Mouse (Mus musculus) embryonic stem cell, embryonic (primary cell): ENCODE measurements around the gene Mast4.

Source experiments
- CTCF ChIA-PET, 4 experiments: fragments of 300-600 bp in 2 of 4; fragments of 350-600 bp in 2 of 4; sonication (Branson Sonifier 250); formaldehyde crosslinking; loops; one replicate each; lab custom pipeline; 2022; ENCODE audit warnings: inconsistent platforms in 2 of 4; lab: Charles Lee
- POLR2A ChIA-PET, 4 experiments: fragments of 300-600 bp in 2 of 4; fragments of 350-600 bp in 2 of 4; sonication (Branson Sonifier 250); formaldehyde crosslinking; loops; one replicate each; lab custom pipeline; 2022; ENCODE audit warnings: antibody characterized with exemption in 4 of 4, inconsistent platforms in 1 of 4; lab: Charles Lee

Mast4 gene

DNA sequence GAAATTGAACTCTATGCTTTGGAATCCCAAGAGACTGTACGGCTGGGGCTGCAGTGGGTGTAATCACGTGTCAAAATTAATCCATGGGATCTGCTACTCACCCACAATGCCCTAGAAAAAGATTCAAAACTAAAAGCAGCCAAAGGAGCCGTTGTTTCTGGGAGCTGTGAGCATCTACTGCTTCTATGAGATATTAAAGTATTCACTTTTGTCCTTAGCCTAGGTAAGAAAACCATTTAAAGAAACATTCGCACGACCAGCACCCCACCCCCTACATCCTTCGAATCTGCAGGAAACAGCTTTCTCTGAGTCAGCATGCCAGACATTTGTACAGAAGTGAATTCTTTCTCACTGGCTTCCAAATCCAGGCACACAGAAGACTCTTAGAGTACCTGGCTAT lies 122.3 kb downstream of the Mast4 start:
- ChIA-PET CTCF (no interaction called here), POLR2A (interaction anchor here in 1 of 4 experiments (1.1 kb wide), 1 partner anchor 13 kb away, joined by 4 read pairs; no protein-coding TSS in a partner anchor)

DNA sequence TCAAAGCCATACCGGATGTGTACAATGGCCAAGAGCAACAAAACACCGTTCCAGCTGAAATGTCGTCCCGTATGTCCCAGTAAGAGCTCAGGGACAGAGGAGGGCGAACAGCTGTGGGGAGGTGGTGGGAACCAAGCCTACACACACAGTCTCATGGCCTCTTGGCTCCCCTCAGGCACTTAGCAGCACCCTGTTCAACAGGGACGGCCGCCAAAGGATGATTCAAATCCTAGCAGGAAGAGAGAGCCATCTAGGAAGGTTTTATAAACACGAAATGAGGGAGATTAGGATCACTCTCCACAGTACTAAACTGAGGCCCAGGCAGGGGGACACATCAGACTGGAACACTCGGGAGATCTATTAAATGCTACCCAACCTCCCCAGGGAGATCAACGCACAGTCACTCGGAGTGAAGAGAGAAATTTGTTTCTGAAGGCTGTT lies 122.8 kb downstream of the Mast4 start:
- POLR2A ChIA-PET: interaction anchor here in 1 of 4 experiments (1.1 kb wide), 1 partner anchor 12 kb away, joined by 4 read pairs; no protein-coding TSS in a partner anchor

DNA sequence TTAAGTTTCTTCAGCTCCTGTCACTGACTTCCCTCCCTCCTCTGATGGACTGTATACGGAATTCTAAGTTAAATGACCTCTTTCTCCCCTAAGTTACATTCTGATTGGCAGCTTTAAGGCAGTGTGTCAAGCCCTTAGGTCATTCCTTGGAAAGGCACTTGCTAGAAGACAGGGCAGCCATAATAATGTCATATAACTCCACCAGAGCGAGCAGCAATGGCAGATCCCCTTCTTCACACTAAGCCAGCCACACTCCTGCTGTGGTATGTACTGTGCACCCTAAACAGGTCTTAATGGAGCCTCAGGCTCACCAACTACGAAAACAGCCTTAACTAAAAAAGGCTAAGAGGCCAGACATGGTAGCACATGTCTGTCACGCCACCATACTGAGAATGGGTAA lies 123.6 kb downstream of the Mast4 start:
- CTCF ChIA-PET: no interaction called here
- POLR2A ChIA-PET: no interaction called here

More for the DNA sequence above, 122.8 kb downstream of the Mast4 start:
- CTCF ChIA-PET: no interaction called here

DNA sequence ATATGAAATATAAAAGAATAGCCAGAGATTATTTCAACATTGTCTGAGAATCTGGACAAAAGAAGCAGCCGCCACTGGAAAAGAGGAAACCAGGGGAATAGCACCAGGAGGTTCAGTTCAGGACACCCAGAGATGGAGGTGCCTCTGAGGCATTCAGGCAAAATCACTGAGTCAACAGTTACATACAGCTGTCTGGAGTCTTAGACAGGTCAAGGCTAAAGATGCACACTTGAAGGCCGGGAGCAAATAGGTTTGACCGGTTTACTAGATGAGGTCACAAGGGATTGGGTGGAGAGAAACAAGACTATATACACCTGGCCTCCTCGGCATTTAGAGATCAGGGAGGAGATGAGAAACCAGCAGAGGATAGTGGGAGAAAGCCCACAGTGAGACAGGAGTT lies 127.1 kb downstream of the Mast4 start:
- ChIA-PET CTCF (no interaction called here), POLR2A (no interaction called here)

DNA sequence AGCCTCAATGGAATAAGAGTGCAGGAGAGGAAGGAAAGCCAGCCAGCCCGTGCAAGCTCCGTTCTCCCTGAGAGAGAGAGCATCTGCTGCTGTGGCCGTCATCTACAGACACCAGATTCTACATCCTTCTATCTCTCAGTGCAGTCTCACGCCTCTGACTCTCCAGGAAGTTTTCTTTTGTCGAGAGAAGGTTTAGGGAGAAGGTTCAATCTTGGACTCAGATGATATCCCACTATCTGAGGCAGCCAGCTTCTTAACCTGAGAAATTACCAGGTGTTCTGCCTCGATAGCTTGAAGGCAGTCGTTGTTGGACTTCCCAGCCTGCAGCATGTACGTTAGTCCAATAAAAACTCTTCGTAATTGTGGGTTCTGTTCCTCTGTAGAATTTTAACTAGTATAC lies 127.7 kb downstream of the Mast4 start:
- POLR2A ChIA-PET: no interaction called here
- CTCF ChIA-PET: no interaction called here

DNA sequence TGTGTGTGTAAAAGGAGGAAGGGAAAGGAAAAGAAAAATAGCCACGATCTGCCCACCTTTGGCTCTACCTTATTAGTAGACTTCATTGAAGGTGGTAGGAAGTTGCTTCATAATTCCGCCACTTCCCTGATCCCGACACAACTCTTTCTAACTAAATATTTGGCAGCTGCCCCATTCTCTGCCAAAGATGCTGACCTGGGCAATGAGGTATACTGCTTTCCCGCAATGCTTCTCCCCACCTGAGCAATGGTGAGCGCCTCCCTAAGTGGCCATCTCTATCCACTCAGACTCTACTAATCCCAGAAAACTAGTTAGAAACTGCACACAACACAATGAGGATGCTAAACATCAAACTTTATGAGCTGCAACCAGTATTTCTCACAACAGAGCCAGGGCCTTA lies 129.1 kb downstream of the Mast4 start:
- CTCF ChIA-PET: no interaction called here
- POLR2A ChIA-PET: interaction anchor here in 1 of 4 experiments (1.3 kb wide), 1 partner anchor 12 kb away, joined by 3 read pairs; no protein-coding TSS in a partner anchor

DNA sequence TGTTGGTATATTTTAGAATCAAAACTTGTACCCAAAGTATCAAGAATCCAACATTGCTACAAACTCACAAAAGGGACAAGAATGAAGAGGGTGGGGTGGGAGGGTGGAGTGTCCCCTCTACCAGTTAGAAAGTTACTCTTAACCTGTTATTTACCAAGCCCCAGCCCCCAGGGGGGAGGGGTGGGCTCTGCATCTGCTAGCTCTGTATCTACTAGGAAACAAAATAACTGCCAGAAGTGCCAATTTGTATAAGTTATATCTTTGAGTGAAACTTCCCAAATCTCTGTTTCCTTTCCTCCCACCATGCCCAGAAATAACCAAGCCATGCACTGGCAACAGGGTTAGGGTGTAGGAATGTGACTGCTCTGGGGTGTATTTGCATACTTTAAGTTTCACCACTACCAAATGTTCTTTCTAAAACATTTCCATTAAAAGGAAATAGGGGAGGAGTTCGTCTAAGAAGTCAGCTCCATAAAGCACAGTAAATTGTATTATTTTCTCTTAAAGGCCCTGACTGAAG lies 130.9 kb downstream of the Mast4 start:
- ChIA-PET CTCF (no interaction called here), POLR2A (no interaction called here)

DNA sequence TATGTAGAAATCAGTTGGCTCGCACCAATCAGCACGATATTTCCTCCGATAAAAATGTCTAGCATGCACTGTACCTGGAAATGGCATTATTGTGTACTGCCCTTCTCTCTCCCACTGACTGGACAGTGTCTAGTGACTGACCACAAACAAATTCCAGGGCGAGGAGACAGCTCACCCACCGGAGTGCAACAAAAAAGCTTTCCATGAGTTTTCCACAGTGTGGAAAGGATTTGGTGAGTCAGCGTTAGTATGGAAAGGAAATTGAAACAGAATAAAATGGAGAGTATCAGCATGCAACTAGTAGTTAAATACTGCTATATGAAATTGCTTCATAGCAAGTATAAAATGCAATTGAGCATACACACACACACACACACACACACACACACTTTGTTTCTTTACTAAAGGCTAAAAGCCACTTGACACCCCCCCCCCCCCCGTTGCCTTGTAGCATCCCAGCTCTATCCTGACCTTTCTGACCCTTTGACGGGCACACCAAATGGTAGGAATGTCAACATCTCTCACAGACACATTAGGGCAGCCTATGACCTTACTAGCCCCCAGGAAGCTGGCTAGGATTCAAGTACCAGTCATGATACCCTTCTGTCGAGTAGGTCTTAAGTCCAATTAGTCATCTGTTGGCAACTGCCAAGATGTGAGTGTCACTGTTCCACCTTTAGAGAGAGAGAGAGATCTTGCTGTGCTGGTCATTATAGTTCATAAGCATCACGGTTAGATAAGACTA lies 133.1 kb downstream of the Mast4 start:
- CTCF ChIA-PET: no interaction called here
- POLR2A ChIA-PET: no interaction called here

DNA sequence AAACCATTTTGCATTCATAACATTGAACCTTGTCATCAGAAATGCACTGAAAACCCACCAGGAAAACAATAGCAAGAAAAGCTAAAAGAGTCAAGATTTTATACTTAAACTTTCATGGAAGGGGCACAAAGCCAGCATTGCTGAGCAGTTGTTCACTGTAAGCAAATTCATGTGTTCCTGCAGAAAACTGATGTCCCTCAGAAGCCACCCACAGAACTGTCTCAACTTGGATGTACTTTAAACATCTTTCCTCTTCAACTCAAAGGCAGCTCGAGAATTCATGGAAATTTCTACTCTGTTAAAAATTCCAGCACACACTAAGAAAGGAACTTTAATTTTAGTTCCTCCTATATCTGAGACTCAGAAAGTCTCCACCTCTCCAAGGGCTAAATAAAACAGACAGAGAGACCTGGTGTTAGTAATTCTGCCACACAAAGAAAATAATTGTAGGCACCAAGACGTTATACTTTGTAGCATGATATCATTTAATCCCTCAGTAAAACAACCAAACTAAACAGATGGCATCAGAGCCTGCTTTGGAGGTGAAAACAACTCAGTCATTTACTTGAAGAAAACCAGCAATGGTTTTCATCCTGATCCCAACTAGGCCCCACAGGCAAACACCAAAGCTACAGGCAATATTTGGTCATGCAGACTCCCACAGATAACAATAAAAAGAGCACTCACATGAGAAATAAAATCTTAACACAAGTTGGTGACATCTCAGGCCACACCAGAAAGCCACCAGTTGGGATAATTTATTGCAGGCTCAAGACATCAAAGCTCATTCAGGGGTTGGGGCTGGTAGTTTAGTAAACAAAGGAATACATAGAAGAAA lies 134.3 kb downstream of the Mast4 start:
- ChIA-PET POLR2A (interaction anchor here in 2 of 4 experiments (0.6 to 1.6 kb wide), 5 partner anchors 12 to 135 kb away, joined by 3 to 7 read pairs (median 3); no protein-coding TSS in a partner anchor), CTCF (no interaction called here)

DNA sequence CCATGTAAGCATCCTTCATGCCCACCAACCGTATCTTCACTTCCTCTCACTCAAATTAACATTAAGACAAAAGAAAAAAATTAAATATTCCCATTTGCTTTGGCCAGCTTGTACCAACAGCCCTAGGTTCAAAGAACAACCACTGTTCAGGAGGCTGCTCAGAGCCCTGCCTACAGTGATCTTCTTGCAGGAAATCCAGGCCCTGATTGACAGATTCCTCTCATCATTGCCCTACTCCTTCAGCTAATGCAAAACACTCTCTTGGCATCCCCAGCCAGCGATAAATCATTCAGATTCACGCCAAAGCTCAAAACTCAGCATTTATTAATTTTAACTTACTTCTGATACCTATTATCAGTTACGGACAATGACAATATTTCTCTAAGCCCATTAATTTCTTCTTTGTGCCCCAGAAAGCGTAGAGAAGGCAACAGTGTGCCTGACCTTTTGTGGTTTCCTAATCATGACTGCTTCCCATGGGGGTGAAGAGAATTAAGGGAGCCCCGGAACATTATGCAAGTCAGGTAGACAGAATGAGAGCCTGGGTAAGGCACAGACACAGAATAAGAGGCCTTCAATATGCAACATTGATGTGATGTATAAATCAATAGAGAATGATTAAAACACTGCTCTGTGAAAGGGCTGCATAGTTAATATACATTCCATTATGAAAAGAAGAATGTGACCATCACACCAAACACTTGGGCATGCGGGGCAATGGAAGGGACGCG lies 135.9 kb downstream of the Mast4 start:
- POLR2A ChIA-PET: interaction anchor here in 2 of 4 experiments (1.4 to 1.6 kb wide), 5 partner anchors 10 to 108 kb away, joined by 3 to 7 read pairs (median 3); no protein-coding TSS in a partner anchor
- CTCF ChIA-PET: interaction anchor here in 1 of 4 experiments (0.7 kb wide), 1 partner anchor 448 kb away, joined by 3 read pairs; no protein-coding TSS in a partner anchor

DNA sequence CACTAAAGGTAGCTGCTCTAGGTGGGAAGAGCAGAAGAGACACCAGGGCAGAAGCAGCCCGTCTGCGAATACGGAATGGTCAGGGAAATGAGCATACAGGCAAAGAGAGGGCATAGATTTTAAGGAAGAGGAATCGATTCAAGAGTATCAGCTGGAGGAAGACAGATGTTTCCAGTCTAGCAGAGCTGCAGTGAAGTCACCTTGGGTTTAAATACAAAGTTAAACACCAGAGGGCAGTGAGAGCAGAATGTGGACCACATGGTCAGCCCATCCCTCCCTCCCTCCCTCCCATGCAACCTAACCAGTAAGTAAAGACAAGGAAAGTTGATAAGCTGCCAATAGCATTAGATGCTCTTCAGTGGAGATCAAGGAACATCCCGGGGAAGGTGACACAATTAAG lies 138.0 kb downstream of the Mast4 start:
- ChIA-PET CTCF (interaction anchor here in 1 of 4 experiments (0.5 to 0.6 kb wide), 2 partner anchors 45 to 73 kb away, joined by 3 read pairs; no protein-coding TSS in a partner anchor), POLR2A (interaction anchor here in 1 of 4 experiments (1.0 kb wide), 1 partner anchor 17 kb away, joined by 3 read pairs; no protein-coding TSS in a partner anchor)

DNA sequence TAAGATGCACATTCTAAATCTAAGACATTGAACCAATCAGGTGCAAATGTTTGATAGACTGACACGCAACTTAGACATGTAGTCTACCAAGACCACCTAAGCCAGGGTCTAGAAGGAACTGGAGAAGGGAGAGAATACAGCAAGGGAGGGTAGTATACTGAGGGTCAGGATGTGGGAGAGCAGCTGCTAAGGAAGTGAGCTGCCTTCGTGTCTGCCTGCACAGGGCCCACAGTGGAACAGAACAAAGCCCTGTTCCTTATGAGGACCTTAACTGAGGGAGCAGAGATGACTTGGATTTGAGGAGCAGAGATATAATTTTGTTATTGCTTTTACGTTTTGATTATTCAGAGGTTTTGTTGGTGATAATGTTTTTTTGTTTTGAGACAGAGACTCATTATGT lies 138.4 kb downstream of the Mast4 start:
- ChIA-PET POLR2A (interaction anchor here in 1 of 4 experiments (1.0 kb wide), 1 partner anchor 16 kb away, joined by 3 read pairs; no protein-coding TSS in a partner anchor), CTCF (interaction anchor here in 1 of 4 experiments (0.5 kb wide), 1 partner anchor 45 kb away, joined by 3 read pairs; no protein-coding TSS in a partner anchor)

DNA sequence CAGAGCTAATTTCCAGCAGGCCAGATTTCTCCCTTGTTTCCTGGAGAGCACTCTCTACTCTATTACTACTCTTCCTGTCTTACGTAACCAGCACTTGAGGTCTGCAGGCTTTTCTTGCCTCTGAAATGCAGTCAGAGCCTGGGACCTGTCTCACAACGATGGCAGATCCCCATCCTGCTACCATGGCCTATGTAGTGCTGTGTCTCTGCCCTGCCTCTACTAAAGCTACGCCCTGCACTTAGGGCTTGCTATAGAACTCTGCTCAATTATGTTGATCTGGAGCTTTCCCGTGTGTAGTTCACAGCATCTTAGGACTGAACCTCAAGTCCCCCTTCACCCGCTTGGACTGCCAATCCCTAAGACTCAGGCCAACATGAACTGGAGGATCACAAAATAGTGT lies 150.7 kb downstream of the Mast4 start:
- CTCF ChIA-PET: interaction anchor here in 2 of 4 experiments (0.7 to 1.0 kb wide), 2 partner anchors 89 to 463 kb away, joined by 3 read pairs; no protein-coding TSS in a partner anchor
- POLR2A ChIA-PET: interaction anchor here in 1 of 4 experiments (0.5 kb wide), 1 partner anchor 54 kb away, joined by 3 read pairs; no protein-coding TSS in a partner anchor

DNA sequence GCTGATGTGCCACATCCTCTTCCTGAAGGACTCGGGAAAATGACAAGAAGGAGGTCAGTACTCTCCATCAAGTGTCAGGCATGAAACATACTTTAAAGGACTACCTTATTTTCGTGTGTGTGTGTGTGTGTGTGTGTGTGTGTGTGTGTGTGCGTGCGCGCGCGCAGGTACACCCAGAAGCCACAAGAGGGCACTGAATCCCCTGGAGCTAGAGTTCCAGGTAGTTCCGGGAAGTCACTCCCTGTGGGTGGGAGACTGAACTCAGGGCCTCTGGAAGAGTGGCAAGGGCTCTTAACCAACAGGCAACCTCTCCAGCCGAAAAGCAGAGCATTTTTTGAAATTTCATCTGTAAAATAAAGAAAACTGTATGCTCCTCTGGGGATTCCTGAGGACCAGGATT lies 152.5 kb downstream of the Mast4 start:
- ChIA-PET POLR2A (no interaction called here), CTCF (interaction anchor here in 3 of 4 experiments (0.6 to 1.2 kb wide), 6 partner anchors 80 to 858 kb away, joined by 3 to 15 read pairs (median 4); no protein-coding TSS in a partner anchor)

DNA sequence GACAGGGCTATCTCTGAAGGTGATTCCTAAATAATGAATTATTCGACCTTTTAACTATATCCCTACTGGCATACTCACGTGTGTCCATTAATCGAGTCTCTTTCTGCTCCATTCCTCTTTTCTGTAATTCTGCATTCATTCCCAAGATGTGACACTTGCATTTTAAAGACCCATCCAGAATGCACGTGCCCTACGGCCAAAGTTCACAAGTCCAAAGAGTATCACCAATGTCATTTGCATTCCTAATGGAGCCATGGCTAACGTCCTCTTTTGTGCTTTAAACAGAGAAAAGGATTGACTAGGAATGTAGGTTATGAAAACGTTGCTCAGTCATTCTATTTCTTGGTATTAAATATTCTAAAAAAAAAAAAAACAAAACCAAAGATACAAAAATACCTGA lies 157.4 kb downstream of the Mast4 start:
- ChIA-PET CTCF (interaction anchor here in 3 of 4 experiments (0.6 to 1.2 kb wide), 3 partner anchors 158 to 467 kb away, joined by 3 to 7 read pairs (median 4); partner anchors contain the start of gene Mast4 (in 1 of the 3)), POLR2A (no interaction called here)

DNA sequence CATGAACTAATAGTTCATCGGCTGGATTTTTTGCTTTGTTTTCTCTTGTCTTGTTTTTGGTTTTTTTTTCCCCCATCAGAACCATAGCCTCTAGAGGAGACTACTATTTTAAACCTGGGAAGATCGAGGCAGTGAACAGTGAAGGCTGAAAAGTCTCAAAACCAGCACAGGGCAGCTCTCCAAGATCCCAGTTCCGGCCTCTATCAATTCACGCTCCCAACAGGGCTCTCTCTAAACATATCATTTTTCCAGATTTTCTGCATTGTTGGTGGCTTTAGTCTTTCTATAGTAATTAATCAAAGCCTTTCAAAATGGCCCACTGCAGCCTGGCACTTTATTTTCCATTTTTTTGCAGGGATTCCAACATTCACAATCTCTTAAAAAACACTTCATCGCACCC lies 159.9 kb downstream of the Mast4 start:
- CTCF ChIA-PET: interaction anchor here in 1 of 4 experiments (1.0 kb wide), 1 partner anchor 470 kb away, joined by 3 read pairs; no protein-coding TSS in a partner anchor
- POLR2A ChIA-PET: no interaction called here

DNA sequence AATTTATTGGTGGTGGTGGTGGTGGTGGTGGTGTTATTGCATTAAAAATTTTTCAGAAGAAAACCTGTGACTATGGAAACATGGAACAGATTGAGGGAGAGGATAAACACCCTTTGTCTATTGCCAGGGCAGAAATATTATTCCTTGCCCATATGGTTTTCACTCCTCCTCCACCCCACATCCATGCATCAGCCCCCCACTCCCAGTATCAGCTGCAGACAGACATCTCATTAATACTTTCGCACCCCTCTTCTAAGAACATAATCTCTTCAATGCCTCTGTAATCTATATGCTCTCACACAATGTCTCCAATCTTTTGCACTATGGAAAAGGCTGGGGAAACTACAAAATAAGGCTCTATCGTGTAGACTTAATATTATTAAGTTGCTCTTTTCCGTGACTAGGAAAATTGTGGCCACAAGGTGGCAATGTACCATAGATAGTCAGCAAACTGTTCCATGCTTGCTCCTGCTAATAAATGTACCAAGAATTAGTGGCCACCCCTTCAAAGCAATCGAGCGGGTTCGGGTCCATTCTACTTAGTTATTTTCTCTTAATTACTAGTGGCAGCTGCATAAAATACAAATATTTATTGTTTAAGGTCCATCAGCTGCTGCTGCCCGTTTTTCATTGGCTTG lies 160.6 kb downstream of the Mast4 start:
- POLR2A ChIA-PET: no interaction called here
- CTCF ChIA-PET: interaction anchor here in 3 of 4 experiments (0.7 to 1.6 kb wide), 4 partner anchors 470 to 523 kb away, joined by 3 to 5 read pairs (median 4); no protein-coding TSS in a partner anchor
